Mouse (Mus musculus) erythroblast, embryonic 14.5 days (primary cell): ENCODE data around the gene Akt2. TPM values are rescaled to one million over a fixed set of nuclear protein-coding genes. Genes with fewer than 3 reads are reported as not detected.
A peak's percentile ranks its signal among the peaks of the same experiment; 100 is the strongest.

Experiments
- H3K27me3 ChIP-seq: 2 replicates; pipeline ENCODE4 v1.6.1; 2012; ENCODE audit warnings: inconsistent platforms; ENCODE audit not compliant: control insufficient read depth
- H3K36me3 ChIP-seq: 2 replicates; pipeline ENCODE4 v1.6.1; 2012; ENCODE audit warnings: mild to moderate bottlenecking, inconsistent platforms; ENCODE audit not compliant: control insufficient read depth
- H3K4me1 ChIP-seq: 2 replicates; pipeline ENCODE4 v1.6.1; 2012; ENCODE audit warnings: inconsistent platforms; ENCODE audit not compliant: control insufficient read depth
- H3K4me3 ChIP-seq: replicated peaks from 2 replicates; pipeline ENCODE3; 2012; ENCODE audit warnings: moderate library complexity, mild to moderate bottlenecking, inconsistent platforms
- H3K9me3 ChIP-seq: 2 replicates; pipeline ENCODE4 v1.6.1; 2012; ENCODE audit warnings: low read length, inconsistent platforms, mixed read lengths; ENCODE audit not compliant: control insufficient read depth
- GATA1 ChIP-seq: IDR thresholded peaks from 2 replicates; pipeline ENCODE4 v1.6.1; 2012; ENCODE audit warnings: low read length, inconsistent platforms, mixed read lengths
- TAL1 ChIP-seq: IDR thresholded peaks from 3 replicates; pipeline ENCODE4 v1.6.1; 2012; ENCODE audit warnings: low read length, inconsistent platforms, mixed read lengths
- polyA plus RNA-seq: library from polyadenylated mRNA; stranded (reverse); fragments of >175 nt; gene quantifications from 2 replicates; pipeline ENCODE4 v1.2.3, GENCODE M21; 2012

The Akt2 gene
- polyA plus RNA-seq, 1 experiment, result 5.3 TPM

DNA sequence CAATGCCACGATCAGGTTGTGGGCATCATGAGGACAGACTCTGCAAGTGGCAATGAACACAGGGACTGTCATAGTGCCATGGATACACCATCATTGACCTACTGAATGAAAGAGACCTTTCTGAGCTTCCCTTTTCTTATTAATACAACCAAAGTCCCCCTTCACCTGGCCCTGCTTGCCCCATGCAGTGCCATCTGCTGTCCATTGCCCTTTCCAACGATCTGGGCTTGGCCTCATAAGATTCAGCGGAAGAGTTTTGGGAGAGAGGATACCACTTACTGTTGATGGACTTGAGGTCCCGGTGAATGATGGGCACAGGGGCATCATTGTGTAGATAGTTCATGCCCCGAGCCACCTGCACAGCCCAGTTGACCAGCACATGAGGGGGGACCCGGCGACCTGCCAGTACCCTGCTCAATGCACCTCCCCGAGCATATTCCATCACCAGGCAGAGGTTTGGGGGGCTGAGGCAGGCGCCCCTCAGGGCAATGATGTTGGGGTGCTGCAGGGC, 81.8 kb downstream of the Akt2 start:
- peaks cover 28% of the 10 kb centered on the region for H3K4me1 ChIP-seq
- peak overlapping the region; percentile 82 for H3K4me3 ChIP-seq
- no peak for TF ChIP-seq GATA1
- H3K27me3 ChIP-seq, result peaks cover 19% of the 10 kb centered on the region
- H3K36me3 ChIP-seq, result no peaks in the 10 kb centered on the region; the same call in 1 of the 2 replicates
- H3K9me3 ChIP-seq, result no peaks in the 10 kb centered on the region

DNA sequence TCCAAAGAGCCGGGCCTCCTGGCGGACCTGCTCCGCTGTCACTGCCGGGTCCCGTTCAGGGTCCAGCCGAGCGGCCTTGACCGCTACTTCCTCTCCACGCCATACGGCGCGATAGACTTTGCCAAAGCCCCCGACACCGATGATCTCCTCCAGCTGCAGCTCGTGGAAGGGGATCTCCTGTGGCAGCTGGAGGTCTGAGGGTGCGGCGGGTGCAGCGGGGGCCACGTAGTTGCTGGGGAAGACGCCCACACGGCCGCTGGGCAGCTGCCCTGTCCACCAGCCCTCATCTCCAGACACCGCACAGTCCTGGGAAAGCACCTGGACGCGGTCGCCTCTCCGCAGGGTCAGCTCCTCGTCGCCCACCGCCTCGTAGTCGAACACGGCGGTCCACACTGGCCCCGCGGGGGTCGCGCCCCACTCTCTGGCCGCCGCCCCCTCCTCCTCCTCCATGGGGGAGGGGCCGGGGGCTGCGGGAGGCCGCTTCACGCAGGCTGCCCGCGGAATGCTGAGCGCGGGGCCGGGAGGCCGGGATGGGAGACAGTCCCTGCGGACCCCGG, 82.3 kb downstream of the Akt2 start:
- Histone ChIP-seq H3K36me3 (no peaks in the 10 kb centered on the region; the same call in 1 of the 2 replicates), H3K9me3 (no peaks in the 10 kb centered on the region), H3K4me1 (peaks cover 28% of the 10 kb centered on the region), H3K4me3 (peak overlapping the region; percentile 82), H3K27me3 (peaks cover 19% of the 10 kb centered on the region)
- no peak for TF ChIP-seq TAL1
- TF ChIP-seq GATA1, result no peak

DNA sequence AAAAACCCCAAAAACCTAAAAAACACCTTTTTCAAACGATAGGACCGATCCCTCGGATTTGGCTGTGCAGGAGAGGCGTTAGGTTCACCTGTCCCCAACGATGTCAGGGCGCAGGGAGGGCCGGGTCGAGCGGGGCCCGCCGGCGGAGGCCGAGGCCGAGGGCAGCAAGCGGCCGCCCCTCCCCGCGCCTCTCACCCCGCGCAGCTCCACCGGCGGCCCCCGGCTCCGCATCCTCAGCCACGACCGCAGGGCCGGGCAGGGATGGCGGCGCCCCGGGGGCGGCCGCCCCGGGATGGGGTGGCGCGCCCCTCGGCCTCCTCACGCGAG, 82.8 kb downstream of the Akt2 start:
- no peaks in the 10 kb centered on the region; the same call in 1 of the 2 replicates for H3K36me3 ChIP-seq
- H3K9me3 ChIP-seq, result no peaks in the 10 kb centered on the region
- H3K27me3 ChIP-seq, result peaks cover 19% of the 10 kb centered on the region
- peak overlapping the region; percentile 82 for H3K4me3 ChIP-seq
- no peak for TF ChIP-seq GATA1
- TF ChIP-seq TAL1, result no peak
- peaks cover 28% of the 10 kb centered on the region for H3K4me1 ChIP-seq

DNA sequence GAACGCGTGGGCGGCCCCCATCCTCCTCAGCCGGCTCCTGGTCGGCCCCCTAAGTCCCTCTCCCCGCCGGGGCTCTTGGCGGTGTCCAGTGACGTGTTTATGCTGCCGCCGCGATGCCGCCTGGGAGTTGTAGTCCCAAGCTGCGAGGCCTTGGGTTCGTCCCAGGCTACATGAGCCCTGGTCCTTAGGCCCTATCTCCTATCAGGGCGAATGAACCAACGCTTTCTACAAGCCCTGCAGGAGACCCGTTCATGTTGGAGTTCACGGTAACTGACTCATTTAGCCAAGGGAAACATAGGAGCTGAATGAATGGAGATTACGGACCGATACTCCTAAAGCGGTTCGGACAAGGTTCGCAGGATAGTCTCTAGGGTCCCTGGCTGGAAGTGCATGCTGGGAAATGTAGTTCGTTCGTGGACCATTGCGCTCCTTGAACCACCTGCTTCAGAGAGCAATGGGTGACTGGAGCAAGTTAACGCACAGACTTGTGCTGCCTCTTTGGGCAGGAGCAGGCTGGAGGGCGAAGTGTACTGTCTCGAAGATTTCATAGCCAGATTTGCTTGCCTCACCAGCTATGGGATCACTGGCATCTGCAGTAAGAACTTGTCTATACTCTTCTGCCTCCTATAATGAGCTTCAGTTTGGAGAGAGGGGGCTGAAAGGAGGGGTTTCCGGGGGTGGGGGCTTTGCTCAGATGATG, 83.3 kb downstream of the Akt2 start, which contains the start of gene Map3k10:
Gene Map3k10 (minus strand): TSS at position 77 of the 700 bp plus-strand sequence.
- Histone ChIP-seq H3K36me3 (no peaks in the 10 kb centered on the region; the same call in 1 of the 2 replicates), H3K9me3 (no peaks in the 10 kb centered on the region), H3K27me3 (peaks cover 19% of the 10 kb centered on the region), H3K4me1 (peaks cover 28% of the 10 kb centered on the region), H3K4me3 (peak within 1 kb of the TSS; percentile 82)
- TF ChIP-seq GATA1 (no peak), TAL1 (no peak)

DNA sequence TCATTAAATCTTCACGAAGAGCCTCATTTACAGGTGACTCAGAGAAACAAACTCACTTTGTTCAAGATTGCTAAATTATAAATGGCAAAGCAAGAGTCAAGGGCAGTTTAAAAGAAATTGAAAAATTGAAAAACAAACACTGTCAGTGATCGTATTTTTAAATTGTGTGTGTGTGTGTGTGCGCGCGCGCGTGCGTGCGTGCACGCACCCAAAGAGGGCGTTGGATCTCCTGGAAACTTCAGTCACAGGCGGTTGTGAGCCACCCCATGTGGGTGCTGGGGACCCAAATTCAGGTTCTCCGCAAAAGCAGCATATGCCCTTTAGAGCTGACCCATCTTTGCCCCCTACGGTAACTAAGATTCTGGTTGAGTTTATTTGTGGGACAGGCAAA, 83.9 kb downstream of the Akt2 start:
- no peak for TF ChIP-seq GATA1
- no peak for TF ChIP-seq TAL1
- Histone ChIP-seq H3K36me3 (no peaks in the 10 kb centered on the region; the same call in 1 of the 2 replicates), H3K27me3 (peaks cover 19% of the 10 kb centered on the region), H3K4me1 (peaks cover 28% of the 10 kb centered on the region), H3K9me3 (no peaks in the 10 kb centered on the region), H3K4me3 (peak overlapping the region; percentile 82)

DNA sequence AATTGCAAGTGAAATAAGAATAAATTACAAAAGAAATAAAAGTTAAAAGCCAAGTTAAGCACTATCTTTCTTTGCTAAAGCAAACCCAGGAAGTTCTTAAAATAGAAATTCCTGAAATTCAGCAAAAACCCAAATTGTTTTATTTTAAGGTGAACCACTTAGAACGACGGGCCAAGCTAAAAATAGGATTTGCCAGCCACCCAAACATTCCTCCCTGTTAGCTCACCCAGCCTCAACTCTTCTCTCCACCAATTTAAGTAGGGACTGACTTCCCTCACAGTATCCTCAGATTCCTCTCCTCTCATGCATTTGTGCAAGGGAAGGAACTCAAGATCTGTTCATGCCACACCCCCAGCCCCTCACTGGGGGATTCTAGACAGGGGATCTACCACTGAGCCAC, 91.9 kb downstream of the Akt2 start:
- Histone ChIP-seq H3K4me1 (peaks cover 4% of the 10 kb centered on the region), H3K36me3 (no peaks in the 10 kb centered on the region), H3K9me3 (no peaks in the 10 kb centered on the region), H3K27me3 (peaks cover 10% of the 10 kb centered on the region), H3K4me3 (no peak overlapping the region)
- TF ChIP-seq TAL1, result no peak
- no peak for TF ChIP-seq GATA1

DNA sequence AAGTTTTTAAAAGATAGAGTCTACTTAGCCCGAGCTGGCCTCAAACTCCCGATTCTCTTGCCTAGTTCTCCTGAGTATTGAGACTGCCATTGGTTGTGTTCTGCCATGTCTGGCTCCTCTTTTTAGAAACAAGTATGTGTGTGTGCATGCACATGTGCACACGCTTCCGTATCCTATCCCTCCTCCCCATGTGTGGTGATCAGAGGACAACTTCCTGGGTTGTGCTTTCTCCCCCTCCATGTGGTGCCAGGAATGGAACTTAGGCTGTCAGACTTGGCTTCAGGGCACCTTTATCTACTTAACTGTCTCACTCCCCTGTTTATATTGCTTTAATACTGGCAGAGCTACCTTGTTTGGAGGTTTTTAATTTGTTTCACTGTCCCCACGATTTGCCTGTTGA, 93.9 kb downstream of the Akt2 start:
- Histone ChIP-seq H3K36me3 (no peaks in the 10 kb centered on the region), H3K4me1 (peaks cover 23% of the 10 kb centered on the region), H3K9me3 (no peaks in the 10 kb centered on the region), H3K4me3 (no peak overlapping the region), H3K27me3 (peaks cover 10% of the 10 kb centered on the region)
- TF ChIP-seq TAL1 (no peak), GATA1 (no peak)

DNA sequence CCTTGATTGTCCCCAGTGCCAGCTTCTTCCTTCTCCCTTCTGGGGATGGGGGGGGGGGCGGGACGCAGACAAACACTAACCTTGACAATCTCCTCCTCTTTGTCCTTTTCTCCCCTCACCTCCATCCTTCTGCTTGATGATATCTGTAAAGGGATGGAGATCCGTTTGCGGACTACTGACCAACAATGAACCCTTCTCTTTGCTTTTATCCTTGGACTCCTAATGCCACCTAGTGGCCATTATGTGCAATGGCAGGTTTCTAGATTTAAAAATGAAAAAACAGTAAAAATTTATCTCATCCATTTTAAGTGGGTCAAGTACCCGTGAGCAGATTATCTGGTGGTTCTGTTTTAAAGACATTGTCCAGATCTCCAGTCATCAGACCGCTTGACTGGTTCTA, 94.3 kb downstream of the Akt2 start:
- Histone ChIP-seq H3K36me3 (no peaks in the 10 kb centered on the region), H3K9me3 (no peaks in the 10 kb centered on the region), H3K27me3 (peaks cover 10% of the 10 kb centered on the region), H3K4me1 (peaks cover 26% of the 10 kb centered on the region), H3K4me3 (no peak overlapping the region)
- TF ChIP-seq TAL1, result no peak
- no peak for TF ChIP-seq GATA1

DNA sequence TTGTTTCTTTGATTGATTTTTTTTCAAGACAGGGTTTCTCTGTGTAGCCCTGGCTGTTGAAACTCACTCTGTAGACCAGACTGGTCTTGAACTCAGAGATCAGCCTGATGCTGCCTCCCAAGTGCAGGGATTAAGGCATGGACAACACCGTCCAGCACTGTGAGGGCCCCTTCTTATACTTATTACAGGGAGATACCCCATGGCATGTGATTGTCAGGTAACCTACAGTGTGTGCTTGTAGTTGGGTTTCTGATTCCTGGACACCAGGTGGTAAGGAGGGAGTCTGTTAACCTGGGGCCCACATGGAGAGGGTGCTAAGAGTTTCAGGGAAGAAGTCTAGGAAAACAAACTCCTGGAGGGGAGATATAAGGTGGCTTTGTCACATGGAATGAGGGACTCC, 95.7 kb downstream of the Akt2 start:
- TF ChIP-seq TAL1, result no peak
- no peak for TF ChIP-seq GATA1
- no peaks in the 10 kb centered on the region for H3K9me3 ChIP-seq
- peaks cover 26% of the 10 kb centered on the region for H3K4me1 ChIP-seq
- no peaks in the 10 kb centered on the region for H3K36me3 ChIP-seq
- H3K27me3 ChIP-seq, result peaks cover 10% of the 10 kb centered on the region
- no peak overlapping the region for H3K4me3 ChIP-seq

DNA sequence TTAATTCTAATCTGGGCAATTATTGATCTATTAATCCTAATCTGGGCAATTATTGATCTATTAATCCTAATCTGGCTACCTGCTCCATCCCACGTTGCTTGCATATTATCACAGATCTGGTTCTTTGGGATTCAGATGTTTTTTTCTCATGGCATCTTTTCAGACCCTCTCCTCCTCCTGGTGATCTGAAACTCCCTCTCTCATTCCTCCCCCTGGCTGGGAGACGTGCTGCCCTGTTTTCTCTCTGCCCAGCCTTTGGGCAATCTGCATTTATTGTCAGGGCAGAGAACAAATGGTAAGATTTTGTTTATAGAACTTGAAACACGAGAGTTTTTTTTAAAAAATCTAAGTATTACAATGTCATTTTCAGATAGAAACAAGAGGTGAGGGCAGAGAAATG, 96.5 kb downstream of the Akt2 start:
- Histone ChIP-seq H3K4me1 (peaks cover 26% of the 10 kb centered on the region), H3K36me3 (no peaks in the 10 kb centered on the region), H3K9me3 (no peaks in the 10 kb centered on the region), H3K27me3 (peaks cover 10% of the 10 kb centered on the region), H3K4me3 (peak overlapping the region; percentile 69)
- TF ChIP-seq GATA1, result no peak
- no peak for TF ChIP-seq TAL1
